Mouse (Mus musculus) CH12.LX (cell line): ENCODE data around the gene Asf1a.

Source experiments
- CTCF ChIP-seq, 2 experiments: IDR thresholded peaks in 1 of 2; conservative IDR thresholded peaks in 1 of 2; 2 replicates each; pipeline ENCODE4 v1.5.1; 2011 to 2012; ENCODE audit warnings: low read depth in 2 of 2, low read length in 2 of 2, improper control_type of control experiment in 1 of 2, inconsistent platforms in 1 of 2, mild to moderate bottlenecking in 1 of 2, moderate library complexity in 1 of 2
- MXI1 ChIP-seq: IDR thresholded peaks from 2 replicates; pipeline ENCODE4 v1.6.1; 2011; ENCODE audit warnings: mild to moderate bottlenecking, low read depth, low read length, improper control_type of control experiment

GRCm38 (mm10) chr10:53595744-53596676 is 547 bp upstream of the Asf1a start:
- TF ChIP-seq CTCF (conservative IDR thresholded peaks at IDR 0.05 in 1 of 2, IDR thresholded peaks at IDR 0.05 in 1 of 2; ENCODE audit: low read depth in 2 of 2, low read length in 2 of 2) (no peak), MXI1 (no peak)
